Mouse (Mus musculus) right cerebral cortex, postnatal 25 days (tissue): ENCODE measurements around the gene Padi1.

Source experiments
- DNase-seq: peaks from one replicate; pipeline ENCODE4 v3.0.0; 2022

Padi1 gene

DNA sequence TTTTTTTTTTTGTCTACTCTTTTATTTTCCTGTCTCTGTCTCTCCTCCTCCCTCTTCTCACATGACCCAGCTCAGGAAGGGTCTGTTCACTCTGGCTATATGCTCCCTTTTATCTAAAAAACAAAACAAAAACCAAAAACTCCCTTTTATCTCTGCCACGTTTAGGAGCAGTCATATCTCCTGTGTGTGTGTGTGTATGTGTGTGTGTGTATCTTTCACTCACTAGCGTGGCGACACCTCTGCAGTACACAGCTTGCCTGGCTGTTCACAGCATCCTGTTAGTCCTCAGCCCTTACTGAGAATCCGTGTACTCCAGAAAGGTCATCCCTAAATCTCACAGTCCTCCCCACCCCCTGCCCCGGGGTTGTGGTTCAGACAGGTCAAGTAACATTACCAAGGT lies 30.1 kb downstream of the Padi1 start:
- DNase-seq: no peak

DNA sequence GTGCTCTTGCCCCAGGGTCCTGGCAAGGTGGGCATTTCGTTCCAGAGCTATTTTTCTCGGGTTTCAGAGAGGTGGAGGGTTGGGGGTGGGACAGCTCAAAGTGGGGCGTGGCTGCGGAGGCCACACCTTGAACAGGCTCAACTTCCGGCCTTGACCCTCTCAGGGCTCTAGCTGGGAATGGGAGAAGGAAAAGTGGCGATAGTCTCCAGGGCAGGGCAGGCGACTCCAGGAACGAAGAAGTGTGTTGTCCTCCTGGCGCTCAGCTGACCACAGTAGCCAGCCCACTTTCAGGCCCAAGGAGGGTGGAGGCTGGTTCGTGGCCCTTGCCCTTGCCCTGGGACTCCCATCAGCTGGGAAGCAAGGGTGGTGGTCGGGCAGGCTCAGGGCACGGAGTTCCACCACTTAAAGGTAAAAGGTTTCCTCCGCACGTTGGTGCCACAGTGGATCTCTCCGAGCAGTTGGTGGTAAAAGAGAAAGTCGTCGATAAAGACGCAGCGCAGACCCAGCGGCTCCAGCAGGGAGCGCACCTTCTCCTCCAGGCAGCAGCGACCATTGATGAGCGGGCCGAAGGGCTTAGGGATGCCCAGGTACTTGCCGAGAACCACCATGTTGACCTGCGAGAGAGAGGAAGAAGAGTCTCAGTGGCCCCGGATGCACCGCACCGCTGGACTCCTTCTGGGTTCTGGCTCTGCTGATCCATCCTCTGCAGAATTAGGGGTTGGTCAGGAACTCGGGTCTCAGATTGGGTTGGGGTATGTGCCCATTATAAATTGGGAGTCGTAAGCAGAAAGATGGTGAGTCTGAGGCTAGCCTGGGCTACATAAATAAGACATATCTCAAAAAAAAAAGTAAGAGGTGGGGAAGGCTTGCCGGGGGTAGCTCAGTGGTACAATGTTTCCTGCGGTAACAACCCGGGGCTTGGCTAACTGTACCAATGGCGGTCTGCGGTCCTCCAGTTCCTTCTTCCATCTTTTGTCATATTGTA lies 31.0 kb downstream of the Padi1 start:
- no peak for DNase-seq

DNA sequence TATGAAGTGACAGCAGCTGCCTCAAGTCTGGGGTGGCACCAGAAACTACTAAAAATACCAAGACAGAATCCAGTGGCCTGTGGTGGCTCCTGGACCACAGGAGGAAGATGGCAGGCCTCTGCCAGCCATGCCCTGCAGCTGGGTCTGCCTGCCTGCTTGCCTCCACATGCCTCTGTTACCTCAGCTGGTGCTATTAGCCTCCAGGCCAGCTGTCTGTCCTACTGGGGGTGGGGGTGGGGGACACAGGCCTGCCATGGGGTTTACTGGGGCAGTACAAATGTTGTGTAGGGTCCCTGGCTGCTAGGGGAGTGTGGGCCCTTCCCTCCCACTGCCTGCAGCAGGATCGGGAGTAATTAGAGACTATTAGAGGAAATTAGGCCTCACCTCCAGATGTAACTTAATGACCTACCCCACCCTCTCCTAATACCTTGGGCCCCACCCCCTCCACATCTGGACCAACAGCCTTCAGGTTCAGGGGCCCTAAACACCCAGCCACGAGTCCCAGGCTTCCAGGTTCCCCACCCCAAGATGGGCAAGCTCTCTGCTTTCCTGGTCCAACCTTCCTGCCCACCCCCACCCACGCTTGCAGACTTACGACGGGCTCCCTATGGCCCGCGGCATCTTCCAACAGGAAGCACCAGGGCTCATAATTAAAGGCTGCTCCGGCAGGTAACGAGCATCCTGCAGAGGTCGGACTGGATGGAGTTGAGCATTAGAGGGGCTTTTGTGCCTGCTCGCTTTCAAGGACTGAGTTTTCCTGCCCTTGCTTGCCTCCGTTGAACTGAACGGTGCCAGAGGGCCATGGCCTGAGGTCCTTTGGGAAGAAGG lies 32.0 kb downstream of the Padi1 start:
- DNase-seq: no peak

DNA sequence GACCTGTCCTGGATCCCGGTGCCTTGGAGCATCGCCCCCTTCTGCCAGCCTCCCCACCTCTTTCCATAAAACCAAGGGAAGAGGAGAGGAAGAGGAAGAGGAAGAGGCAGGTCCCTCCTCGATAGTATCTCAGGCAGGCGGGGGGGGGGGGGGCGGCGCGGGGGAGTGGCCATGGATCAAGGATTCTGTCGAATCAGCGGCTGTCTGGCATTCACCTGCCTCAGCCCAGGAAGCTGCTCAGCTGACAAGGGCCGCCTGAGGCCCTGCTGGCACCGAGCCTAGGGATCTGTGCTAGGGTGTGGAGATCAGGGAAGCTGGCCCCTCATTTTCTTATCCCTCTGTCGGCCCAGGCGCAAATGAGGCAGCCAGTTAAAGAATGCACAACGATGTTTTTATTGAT lies 33.0 kb downstream of the Padi1 start:
- no peak for DNase-seq

DNA sequence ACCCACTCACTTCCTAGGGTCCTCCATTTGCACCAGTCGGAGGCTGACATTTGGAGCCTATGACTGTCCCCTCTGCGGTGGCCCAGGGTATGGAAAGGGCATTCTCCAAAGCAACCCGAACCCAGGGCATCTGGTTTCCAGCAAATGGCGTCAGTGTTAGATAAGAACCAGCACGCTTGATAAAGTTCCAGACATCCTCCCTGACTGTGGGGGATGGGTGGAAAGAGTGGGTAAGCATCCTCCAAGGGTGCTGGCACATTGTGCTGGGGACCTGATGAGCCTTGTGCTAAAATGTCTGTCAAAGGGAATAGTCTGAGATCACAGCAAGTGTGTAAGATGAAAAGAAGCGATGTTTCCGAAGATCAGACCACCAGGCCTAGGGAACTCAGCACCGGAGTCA lies 33.4 kb downstream of the Padi1 start:
- DNase-seq: no peak

DNA sequence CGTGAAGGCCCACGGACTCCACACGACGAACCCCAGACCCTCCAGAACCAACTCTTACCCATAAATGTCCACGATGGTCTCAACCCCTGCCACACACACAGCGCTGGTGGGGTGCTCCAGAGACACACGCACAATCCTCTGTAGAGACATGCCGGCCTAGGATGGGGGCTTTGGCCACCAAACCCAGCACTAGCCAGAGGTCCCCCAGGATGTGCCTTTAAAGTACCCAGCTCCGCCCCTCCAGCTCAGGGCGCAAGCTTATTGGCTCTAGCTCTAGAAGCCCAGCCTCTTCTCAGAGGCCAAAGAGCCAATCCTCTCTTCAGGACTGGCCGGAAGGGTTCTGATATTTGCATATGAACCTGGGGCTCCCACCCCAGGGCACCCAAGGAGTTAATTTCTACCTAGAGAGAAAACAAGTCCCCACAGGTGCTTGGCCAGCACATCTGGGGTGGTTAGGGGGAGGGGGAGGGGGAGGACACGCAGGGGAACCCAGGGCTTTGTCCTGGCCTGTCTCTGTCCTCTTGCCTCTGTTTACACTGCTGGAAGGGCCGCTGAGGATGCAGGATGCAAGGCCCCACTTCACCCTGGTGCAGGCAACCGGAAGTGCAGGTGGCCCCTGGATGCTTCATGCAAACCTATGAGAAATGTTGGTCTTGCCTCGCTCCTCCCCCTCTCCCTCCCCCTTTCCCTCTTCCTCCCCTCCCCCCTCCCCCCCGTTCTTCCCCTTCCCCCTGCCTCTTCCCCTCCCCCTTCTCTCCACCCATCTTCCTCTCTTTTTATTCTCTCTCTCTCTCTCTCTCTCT lies 34.9 kb downstream of the Padi1 start, which contains the start of gene Padi3:
TSS of gene Padi3 (minus strand) at position 191 of the 803 bp plus-strand sequence.
- DNase-seq: no peak

DNA sequence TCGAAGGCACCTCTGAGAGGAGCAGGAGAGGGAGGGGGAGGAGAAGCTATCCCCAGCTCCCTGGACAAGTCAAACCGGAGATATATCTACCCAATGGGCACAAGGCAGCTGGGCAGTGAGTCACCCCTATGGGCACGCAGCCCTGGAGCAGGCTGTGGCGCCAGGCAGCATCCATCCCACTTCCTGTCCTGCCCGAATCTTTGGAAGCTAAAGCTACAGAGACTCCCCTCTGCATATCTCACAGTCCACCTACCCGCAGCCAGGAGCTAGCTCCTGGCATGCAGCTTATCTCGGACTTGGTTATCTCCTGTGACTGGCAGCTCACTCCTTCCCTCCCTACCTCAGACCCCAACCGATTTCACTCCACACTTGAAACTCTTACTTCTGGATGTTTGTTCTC lies 36.5 kb downstream of the Padi1 start:
- DNase-seq: no peak

DNA sequence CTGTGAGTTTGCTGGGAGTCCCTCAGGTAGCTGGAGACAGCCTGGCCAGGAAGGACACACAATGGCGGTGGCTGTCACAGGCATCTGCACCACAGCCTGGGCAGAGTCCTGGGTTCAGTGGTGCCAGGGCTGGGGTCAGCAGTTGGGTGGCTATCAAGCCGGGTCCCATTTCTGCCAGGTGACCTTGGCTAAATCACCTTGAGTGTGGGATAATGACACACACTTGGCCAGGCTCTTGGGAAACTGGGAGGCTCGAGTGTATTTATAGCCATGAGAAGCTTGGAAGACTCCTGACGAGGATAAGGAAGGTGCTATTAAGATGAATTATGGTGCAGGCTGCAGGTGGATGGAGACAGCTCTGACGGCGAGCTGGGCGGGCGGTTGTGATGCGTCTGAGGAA lies 41.0 kb downstream of the Padi1 start:
- DNase-seq: no peak

DNA sequence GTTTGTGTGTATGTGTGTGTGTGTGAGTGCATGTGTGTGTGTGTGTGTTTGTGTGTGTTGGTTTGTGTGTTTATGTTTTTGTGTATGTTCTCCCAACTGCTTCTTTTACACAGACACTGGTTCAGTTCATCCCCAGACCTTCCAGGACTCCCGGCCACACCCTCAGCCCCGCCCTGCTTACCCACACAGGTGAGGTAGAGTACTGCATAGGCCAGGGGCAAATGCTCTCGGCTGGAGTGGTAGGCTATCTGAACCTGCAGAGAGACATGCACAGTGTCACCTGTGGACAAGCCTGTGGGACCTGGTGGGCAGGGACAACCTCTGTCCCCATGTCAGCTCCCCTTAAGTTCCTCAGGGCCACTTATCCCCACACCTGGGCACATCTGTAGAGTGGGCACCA lies 44.2 kb downstream of the Padi1 start:
- no peak for DNase-seq

DNA sequence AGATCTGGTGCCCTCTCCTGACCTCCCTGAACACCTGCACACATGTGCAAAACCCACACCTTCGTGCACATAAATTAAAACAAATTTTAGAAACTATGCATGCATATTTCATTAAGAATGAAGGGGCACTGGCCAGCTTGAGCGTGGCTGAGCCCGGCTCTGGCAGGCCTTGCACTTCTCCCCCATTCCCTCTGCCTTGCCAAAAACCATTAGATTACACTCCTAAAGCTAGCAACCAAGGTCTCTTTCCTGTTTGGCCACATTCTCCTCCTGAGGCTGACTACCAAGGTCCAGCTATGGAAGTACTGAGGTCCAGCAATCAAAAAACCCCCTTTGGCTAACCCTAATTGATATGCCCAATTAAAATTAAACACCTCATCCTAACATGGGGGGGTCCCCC lies 48.8 kb downstream of the Padi1 start:
- no peak for DNase-seq

DNA sequence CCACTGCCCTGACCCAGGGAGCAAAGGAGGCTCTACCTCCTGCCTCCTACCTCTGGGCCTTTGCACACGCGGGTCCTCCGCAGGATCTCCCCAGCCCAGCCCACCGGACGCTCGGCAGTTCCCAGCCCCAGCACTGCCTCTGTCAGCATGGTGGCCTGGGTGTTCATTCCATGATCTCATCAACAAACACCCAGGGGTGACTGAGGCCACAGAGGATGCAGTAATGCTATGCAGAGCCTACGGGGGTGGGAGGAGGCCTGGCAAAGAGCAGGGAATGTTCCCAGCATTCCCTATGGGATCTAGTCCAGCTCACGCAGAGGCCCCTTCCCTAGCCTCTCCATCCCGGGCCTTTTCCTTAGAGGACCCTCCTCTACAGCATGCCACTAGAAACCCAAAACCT lies 50.9 kb downstream of the Padi1 start:
- no peak for DNase-seq

DNA sequence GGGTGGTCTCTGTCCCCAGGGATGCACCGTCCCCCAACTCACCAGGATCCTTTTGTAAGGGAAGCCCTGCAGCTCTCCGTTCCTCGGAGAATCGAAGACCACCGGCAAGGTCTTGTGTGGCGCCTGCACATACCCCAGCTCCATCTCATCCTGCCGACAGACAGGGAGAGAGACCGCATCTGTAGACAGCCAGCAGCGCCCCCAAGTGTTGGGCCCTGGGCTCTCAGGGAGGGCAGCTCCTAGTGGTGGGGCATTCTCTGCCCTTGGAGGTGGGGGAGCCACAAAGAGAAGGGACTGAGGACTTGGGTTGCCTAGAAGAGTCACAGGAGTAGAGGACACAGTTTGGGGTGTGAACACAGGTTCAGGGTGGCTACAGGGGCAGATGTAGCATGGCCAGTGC lies 51.8 kb downstream of the Padi1 start:
- DNase-seq: no peak

DNA sequence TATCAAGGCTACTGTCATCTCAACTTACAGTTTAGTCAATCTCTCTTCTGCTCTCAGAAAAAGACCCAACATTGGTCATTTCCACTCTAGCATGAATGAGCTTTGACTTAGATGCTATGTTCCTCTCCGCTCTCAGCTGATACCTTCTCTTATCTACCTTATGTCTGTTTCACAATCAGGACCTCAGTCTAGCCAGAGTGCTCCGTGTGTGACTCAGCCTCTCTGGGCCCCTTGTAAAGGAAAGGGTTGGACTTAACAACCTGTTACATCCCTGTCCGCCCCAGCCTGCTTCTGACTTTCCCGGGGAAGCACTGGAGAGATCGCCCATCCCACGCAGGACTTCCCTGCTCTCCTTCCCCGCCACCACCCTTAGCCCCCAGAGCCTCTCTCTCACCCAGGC lies 53.0 kb downstream of the Padi1 start:
- no peak for DNase-seq

DNA sequence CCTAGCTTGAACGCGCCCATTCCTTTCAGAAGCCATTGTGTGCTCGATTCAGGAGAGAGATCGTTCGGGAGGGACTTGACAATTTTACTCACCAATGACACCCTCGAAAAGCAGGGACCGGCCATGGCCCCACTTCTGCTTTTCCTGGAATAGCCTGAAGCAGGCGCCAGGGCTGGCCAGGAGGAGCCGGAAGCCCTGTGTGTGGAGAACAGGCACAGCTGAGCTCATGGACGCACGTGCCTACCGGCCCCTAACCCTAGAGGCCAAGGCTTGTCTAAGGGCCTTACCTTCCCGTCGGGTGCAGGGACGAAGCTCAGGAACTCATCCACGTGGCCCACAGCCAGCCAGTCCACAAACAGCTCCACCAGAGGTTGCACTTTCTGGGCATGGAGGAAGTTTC lies 54.5 kb downstream of the Padi1 start:
- no peak for DNase-seq

DNA sequence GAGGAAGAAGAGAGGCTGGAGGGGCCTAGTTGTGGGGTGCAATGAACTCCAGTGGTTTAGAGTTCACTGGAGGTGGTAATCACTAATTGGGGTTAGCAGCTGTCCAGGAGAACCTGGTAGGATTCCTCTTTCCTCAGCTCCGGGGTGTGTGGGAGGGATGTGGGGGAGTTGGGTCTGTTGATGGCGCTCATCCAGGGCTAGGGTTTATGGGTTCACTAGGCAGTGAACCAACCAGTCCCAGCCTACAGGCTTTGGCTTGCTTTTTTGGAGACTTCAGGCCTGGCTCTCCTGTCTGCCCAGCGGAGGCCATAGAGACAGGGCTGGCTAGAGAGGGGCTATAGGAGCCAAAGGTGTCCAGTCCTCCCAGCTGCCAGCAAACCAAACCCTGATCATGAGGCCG lies 55.6 kb downstream of the Padi1 start:
- DNase-seq: no peak

DNA sequence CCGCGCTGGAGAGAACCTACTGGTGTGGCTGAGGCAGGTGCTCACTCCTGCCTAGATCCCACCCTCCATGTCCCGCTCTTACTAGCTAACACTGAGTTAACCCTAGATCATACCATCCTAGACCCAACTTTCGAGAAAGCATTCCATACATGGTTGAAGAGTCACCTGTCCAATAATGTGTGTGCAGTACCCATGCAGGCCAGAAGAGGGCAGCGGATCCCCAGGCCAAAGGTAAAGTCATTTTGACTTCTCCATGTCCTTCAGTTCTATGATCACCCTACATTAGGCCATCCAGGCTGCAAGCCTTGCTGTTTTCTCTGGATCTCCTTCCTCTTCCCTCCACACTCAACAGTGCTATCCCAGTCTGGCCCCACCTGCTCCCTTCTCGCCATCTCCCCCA lies 56.6 kb downstream of the Padi1 start:
- DNase-seq: no peak

DNA sequence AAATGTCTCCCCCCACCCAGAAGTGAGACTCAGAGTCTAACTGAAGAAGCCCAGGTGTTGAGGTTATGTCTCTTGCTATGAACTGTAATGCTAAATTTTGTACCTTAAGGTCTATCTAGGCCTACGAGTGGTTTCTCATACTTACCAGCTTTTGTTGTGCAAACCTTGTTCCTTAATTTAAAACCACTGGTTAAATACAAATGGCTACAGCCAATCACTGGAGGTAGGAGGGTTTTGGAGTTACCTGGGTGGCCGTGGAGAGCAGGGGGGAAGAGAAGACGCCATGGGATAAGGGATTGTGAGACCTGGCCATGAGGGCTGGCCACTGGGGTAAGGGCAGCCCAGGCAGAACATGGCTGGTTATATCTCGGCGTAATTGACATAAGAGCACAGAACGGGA lies 57.3 kb downstream of the Padi1 start:
- no peak for DNase-seq

DNA sequence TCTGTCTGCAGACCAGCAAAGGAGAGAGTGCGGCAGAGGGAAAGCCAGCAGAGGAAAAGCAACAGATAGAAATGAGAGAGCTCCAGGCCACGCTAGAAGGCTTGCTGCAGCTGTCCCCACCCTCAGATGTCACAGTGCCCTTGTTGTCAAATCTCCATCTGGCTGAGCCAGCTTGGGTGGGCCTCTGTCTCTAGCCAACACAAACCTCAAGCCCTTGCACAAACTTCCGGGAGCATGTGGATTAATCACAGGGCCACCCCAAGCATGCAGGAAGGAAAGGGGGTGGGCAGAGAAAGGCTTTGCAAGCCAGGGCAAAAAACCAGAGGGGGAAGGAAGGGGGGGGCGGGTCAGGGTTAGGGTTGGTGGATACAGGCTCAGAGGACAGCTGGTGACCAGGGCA lies 58.2 kb downstream of the Padi1 start:
- DNase-seq: no peak

DNA sequence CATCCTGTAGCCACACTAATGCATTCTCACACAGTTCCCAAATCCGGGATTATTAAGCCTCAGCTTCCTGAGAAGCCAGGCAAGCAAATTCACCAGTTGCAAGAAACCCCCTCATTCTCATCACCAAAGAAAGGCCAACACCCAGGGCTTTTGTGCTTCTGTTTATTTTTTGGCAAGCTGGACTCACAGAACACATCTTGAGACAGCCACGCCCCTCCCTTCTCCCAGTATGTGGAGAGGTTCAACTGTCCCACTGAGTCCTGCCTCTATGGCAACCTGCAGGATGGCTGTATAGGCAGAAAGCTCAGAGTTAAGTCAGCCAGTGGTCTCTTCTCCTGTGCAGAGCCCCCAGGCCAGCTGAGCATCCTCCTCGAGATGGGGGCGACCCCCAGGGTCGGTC lies 60.4 kb downstream of the Padi1 start:
- DNase-seq: no peak

DNA sequence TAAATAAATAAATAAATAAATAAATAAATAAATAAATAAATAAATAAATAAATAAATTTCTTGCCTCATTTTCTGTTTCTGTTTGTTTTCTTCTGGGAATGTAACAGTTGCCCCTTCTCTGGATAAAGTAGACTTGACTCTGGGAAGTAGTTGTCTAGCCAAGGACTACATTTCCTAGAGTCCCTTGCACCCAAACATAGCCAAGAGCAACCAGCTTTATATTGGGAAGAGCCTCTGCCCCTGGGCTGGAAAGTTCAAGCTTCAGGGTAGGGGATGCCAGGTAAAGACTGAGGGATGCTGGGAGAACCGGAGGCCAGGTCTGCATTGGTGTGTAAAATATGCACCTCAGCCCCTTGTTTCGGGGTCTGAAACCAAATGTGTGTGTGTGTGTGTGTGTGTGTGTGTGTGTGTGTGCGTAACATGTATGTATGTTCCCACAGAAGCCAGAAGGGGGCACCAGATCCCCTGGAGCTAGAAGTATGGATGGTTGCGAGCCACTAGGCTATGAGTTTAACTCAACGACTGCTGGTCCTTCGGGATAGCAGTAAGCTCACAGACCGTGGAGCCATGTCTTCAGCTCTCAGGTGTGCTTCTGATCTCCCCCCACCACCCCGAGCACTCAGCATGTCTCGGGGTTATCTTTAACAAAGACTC lies 61.2 kb downstream of the Padi1 start:
- DNase-seq: no peak

DNA sequence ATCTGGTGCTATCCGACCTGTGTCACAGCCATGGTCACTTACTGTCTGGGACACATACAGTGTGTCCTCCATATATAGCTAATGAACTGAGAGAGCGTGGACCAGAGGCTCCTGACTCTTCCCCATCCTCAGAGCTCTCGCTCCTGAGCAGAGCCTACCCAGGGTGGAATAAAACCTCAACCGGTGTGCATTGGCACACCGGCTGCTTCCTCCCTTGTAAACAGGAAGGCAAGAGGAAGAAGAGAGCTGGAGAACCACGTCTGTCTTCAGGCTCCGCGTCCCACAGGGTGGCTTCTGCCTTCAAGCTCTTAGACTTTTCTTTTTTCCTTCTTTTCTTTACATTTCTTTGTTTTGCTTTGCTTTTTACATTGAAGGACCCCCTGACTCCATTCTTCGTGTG lies 62.8 kb downstream of the Padi1 start:
- DNase-seq: no peak

DNA sequence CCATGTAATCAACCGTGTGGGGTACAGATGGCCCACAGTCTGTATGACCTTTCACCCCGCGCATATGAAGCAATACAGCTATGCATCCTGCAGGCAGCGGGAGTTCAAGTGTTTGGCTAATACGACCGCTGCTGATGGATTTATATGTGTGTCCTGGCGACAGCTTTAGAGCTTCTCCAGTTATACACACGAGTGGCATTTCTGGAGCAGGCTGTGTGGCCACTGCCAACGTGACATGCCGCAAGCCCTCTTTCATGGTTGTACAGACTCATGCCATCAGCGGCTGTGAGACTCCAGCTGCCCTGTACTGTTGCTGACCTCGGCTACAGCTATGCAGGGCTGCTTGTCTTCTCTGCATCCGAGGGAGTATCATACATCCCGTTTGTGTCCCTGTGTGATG lies 65.1 kb downstream of the Padi1 start:
- no peak for DNase-seq
